Mouse (Mus musculus) midbrain, embryonic 12.5 days (tissue): ENCODE measurements around the gene Irf7. TPM values are rescaled to one million over a fixed set of nuclear protein-coding genes. Genes with fewer than 3 reads are reported as not detected.

Experiments
- ATAC-seq: fragments of 200-750 bp; cut with Nextera tagmentation; 2 replicates; pipeline ENCODE4 v1.8.0; 2017; ENCODE audit warnings: low read depth, moderate TSS enrichment, moderate library complexity; ENCODE audit not compliant: low FRiP score
- H3K27ac ChIP-seq: fragments of 300-500 bp; sonication (generic); replicated peaks from 2 replicates; pipeline ENCODE4 v1.5.1; 2016; ENCODE audit warnings: mild to moderate bottlenecking
- H3K27me3 ChIP-seq: fragments of 300-500 bp; sonication (generic); 2 replicates; pipeline ENCODE4 v1.6.1; 2016; ENCODE audit warnings: mild to moderate bottlenecking
- H3K36me3 ChIP-seq: fragments of 300-500 bp; sonication (generic); 2 replicates; pipeline ENCODE4 v1.6.1; 2016
- H3K4me1 ChIP-seq: fragments of 300-500 bp; sonication (generic); 2 replicates; pipeline ENCODE4 v1.6.1; 2016
- H3K4me2 ChIP-seq: fragments of 300-500 bp; sonication (generic); replicated peaks from 2 replicates; pipeline ENCODE4 v1.6.1; 2016; ENCODE audit warnings: mild to moderate bottlenecking, moderate library complexity
- H3K4me3 ChIP-seq: fragments of 300-500 bp; sonication (generic); 2 replicates; pipeline ENCODE4 v1.5.1; 2016; ENCODE audit warnings: mild to moderate bottlenecking
- H3K9ac ChIP-seq: fragments of 300-500 bp; sonication (generic); replicated peaks from 2 replicates; pipeline ENCODE4 v1.6.1; 2016; ENCODE audit warnings: mild to moderate bottlenecking, moderate library complexity
- H3K9me3 ChIP-seq: fragments of 300-500 bp; sonication (generic); 2 replicates; pipeline ENCODE4 v1.6.1; 2016; ENCODE audit warnings: mild to moderate bottlenecking
- WGBS: fragments of 180-500 bp; shearing (Covaris S2); methylation state at CpG from one replicate; pipeline ENCODE4 v1.1.7; 2016; 5-methylcytosine and 5-hydroxymethylcytosine counted together
- microRNA counts: library from miRNA; unstranded; fragments of <30 nt; microRNA quantifications from one replicate; lab custom pipeline; 2017
- microRNA-seq: library from miRNA; unstranded; fragments of <30 nt; microRNA quantifications from one replicate; pipeline ENCODE4, GENCODE M21; 2017
- polyA plus RNA-seq: library from polyadenylated mRNA; unstranded; fragments of >200 nt; fragmentation: Nextera tagmentation; extraction: Ambion mirVana; gene quantifications from 2 replicates; pipeline ENCODE4 v1.2.1, GENCODE M21; 2016

The Irf7 gene
- polyA plus RNA-seq, 1 experiment from 2014 or later, result 0.84 TPM

GRCm38 (mm10) chr7:141216894-141217293 lies 49.4 kb downstream of the Irf7 start:
- Histone ChIP-seq H3K4me2 (peak overlapping the region; percentile 97), H3K9me3 (no peaks in the 10 kb centered on the region), H3K9ac (peak overlapping the region; percentile 79; the same call in 1 of the 2 replicates), H3K4me3 (peak overlapping the region; percentile 62), H3K36me3 (peaks cover 29% of the 10 kb centered on the region), H3K27me3 (no peaks in the 10 kb centered on the region), H3K4me1 (peaks cover 39% of the 10 kb centered on the region), H3K27ac (no peak overlapping the region; the same call in 1 of the 2 replicates)
- WGBS, result 93% methylated on average over 11 of the region's 11 CpGs
- no peak for ATAC-seq

DNA sequence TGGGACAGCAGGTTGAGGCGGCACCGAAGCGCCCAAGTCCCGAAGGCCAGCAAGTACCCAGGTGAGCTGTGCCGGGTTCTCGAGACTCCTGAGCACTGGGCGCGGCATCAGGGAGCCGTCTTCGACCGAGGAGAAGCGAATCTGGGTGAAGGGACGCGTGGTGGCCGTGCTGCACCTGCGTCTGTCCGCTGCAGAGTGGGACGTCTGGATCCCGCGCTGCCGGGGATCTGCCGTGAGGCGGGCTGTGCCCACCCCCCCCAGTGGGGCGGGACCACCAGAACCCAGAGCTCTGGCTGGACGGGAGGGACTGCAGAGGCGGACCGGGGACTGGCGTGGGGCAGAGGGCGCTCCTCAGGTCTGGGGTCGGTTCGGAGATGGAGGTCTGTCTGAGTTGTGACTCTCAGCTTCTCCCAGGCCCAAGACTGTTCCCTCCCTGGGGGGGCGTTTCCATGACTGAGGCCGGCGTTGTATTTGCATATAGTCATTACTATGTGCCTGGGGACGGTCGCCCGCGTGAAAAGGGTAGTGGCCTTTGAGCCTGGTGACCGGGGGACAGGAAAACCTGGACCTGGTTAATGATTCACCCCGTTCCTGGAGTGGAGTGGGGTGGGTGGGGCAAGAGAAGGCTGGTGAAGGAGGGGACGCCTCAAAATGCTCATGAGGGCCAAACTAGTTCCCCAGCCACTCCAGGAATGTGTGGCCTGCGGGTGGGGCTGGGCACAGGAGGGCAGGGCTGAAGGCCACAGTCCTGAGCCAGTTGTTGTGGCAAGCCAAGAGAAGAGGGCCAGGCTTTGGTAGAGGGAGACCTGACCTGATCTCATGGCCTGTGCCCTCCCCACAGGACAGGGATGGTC lies 50.2 kb downstream of the Irf7 start:
- H3K36me3 ChIP-seq, result peaks cover 29% of the 10 kb centered on the region
- peaks cover 33% of the 10 kb centered on the region for H3K4me1 ChIP-seq
- H3K27me3 ChIP-seq, result no peaks in the 10 kb centered on the region
- peak overlapping the region; percentile 94; the same call in 1 of the 2 replicates for H3K27ac ChIP-seq
- WGBS, result under 1% methylated on average over 41 of the region's 42 CpGs
- peak overlapping the region; percentile 62 for H3K4me3 ChIP-seq
- H3K9ac ChIP-seq, result peak overlapping the region; percentile 79
- no peaks in the 10 kb centered on the region for H3K9me3 ChIP-seq
- H3K4me2 ChIP-seq, result peak overlapping the region; percentile 97
- peak; percentile 67 for ATAC-seq

DNA sequence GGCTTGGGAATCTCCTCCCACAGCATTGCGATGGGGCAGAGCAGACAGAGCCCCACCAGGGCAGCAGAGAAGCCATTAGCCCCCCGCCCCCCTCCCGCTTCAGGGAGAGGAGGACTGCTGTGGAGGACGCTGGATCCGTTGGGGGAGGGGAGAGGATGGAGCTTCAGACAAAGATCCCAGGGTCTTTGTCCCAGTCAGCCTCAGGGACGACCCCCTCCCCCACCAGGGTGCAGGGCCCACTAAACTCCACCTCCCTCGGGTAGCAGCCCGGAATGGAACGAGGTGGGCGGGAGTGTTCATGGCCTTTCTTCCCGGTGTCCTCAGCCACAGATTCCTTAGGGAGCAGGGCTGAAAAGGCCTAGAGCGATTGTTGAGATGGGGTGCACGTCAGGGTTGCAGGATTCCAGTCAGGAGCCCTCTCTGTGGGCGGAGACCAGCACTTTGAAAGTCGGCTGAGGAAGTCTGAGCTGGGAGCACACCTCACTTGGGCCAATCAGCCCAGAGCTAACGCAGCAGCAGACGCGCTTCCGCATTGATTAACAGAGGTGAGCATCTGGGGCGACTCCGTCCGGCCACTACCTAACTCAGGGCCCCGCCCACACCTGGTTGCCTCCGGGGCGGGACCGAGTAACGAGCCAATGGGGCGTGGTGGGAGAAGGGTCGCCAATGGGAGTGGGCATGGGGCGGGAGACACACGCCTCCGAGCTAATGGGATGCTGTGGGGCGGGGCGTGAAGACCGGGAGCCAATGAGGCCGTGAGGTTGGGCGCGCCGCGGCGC lies 51.0 kb downstream of the Irf7 start, which contains the start of gene Rassf7:
Gene Rassf7 (plus strand): TSS at position 760 of the 779 bp plus-strand sequence.
- ATAC-seq, result peak; percentile 96
- H3K27ac ChIP-seq, result peak within 1 kb of the TSS; percentile 94
- no peaks in the 10 kb centered on the region for H3K27me3 ChIP-seq
- peak within 1 kb of the TSS; percentile 62 for H3K4me3 ChIP-seq
- peaks cover 25% of the 10 kb centered on the region for H3K4me1 ChIP-seq
- H3K9me3 ChIP-seq, result no peaks in the 10 kb centered on the region
- under 1% methylated on average over 41 of the region's 41 CpGs for WGBS
- H3K36me3 ChIP-seq, result peaks cover 29% of the 10 kb centered on the region
- peak within 1 kb of the TSS; percentile 79 for H3K9ac ChIP-seq
- peak within 1 kb of the TSS; percentile 97 for H3K4me2 ChIP-seq

DNA sequence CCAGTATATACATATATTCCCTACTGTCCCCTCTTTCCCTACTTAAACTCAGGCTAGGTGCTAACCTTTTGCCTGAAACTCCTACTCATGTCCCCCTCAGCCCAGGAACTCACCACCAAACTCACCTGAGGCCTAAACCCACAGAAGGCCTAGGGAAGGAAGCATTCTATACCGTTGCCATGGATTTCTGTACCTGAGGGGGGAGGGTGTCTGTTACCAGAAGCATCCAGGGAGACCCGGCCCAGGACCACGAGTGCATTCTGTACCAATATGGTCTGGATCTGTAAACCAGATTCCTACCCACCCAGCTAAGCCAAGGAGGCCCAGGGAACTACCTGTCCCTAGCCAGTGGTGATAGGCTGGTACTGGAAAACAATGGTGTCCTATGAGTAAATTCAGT lies 52.0 kb downstream of the Irf7 start:
- Histone ChIP-seq H3K27me3 (no peaks in the 10 kb centered on the region), H3K4me3 (no peak overlapping the region), H3K4me2 (0 out of 2 replicates have a peak overlapping the region, but pooled peaks have one; percentile 97), H3K36me3 (peaks cover 22% of the 10 kb centered on the region), H3K9me3 (no peaks in the 10 kb centered on the region), H3K27ac (peak overlapping the region; percentile 94), H3K9ac (peak overlapping the region; percentile 79; the same call in 1 of the 2 replicates), H3K4me1 (peaks cover 25% of the 10 kb centered on the region)
- 76% methylated on average over 3 of the region's 3 CpGs for WGBS
- ATAC-seq, result no peak

- Histone ChIP-seq H3K27ac (peak within 1 kb of the TSS; percentile 94), H3K4me3 (peak within 1 kb of the TSS; percentile 62), H3K9ac (peak within 1 kb of the TSS; percentile 79), H3K9me3 (no peaks in the 10 kb centered on the region), H3K27me3 (no peaks in the 10 kb centered on the region), H3K4me1 (peaks cover 25% of the 10 kb centered on the region), H3K4me2 (peak within 1 kb of the TSS; percentile 97), H3K36me3 (peaks cover 16% of the 10 kb centered on the region)
- no peak for ATAC-seq
- 89% methylated on average over 11 of the region's 11 CpGs for WGBS
These were observed 52.6 kb downstream of the Irf7 start, which contains the start of gene Lmntd2 for GRCm38 (mm10) chr7:141213605-141214235. Gene Lmntd2 (minus strand): TSS chr7:141214080.

GRCm38 (mm10) chr7:141213133-141213532 lies 53.1 kb downstream of the Irf7 start:
- H3K27ac ChIP-seq, result no peak overlapping the region
- ATAC-seq, result no peak
- no peaks in the 10 kb centered on the region for H3K27me3 ChIP-seq
- no peak overlapping the region for H3K9ac ChIP-seq
- WGBS, result 80% methylated on average over 3 of the region's 3 CpGs
- H3K36me3 ChIP-seq, result peaks cover 11% of the 10 kb centered on the region
- no peak overlapping the region for H3K4me2 ChIP-seq
- peaks cover 25% of the 10 kb centered on the region for H3K4me1 ChIP-seq
- no peaks in the 10 kb centered on the region for H3K9me3 ChIP-seq
- H3K4me3 ChIP-seq, result no peak overlapping the region

MicroRNAs within 50 kb of the gene (microRNA counts, 519-probe panel; counts per million panel counts)
- 6,088 counts per million, percentile 64 among the panel's probes with 10 or more counts for microRNA mmu-miR-210 (lab: Ali Mortazavi, UCI)

Small RNA genes within 50 kb of the gene (microRNA-seq; reads per million reads assigned to microRNA genes)
- 748 reads per million, percentile 75 among the genes with 10 or more reads in this experiment for gene Mir210

Other genes with a start within 250 kb of the Irf7 start
- gene Ifitm6, start 248.6 kb downstream of the Irf7 start, polyA plus RNA-seq, result 0.29 TPM in 1 of 2 replicates, not detected in the other
- gene Gm17387, start 237.3 kb downstream of the Irf7 start, polyA plus RNA-seq, result not detected in 2 replicates
- gene B4galnt4, start 205.4 kb downstream of the Irf7 start, polyA plus RNA-seq, result 41.9 and 45.3 TPM in 2 replicates
- 1.6 and 1.8 TPM in 2 replicates for gene Pkp3, start 188.3 kb downstream of the Irf7 start, polyA plus RNA-seq
- gene Sigirr, start 165.9 kb downstream of the Irf7 start, polyA plus RNA-seq, result 1.6 and 1.7 TPM in 2 replicates
- not detected in 2 replicates for gene Ano9, start 148.7 kb downstream of the Irf7 start, polyA plus RNA-seq
- gene Ptdss2, start 144.1 kb downstream of the Irf7 start, polyA plus RNA-seq, result 67.5 and 76.6 TPM in 2 replicates
- 47.4 and 54.9 TPM in 2 replicates for gene Rnh1, start 93.6 kb downstream of the Irf7 start, polyA plus RNA-seq
- 93.4 and 96.4 TPM in 2 replicates for gene Hras, start 72.5 kb downstream of the Irf7 start, polyA plus RNA-seq
- gene Lrrc56, start 72.3 kb downstream of the Irf7 start, polyA plus RNA-seq, result 13.1 and 14.4 TPM in 2 replicates
- gene Lmntd2, start 52.4 kb downstream of the Irf7 start, polyA plus RNA-seq, result 3.7 and 3.8 TPM in 2 replicates
- gene Rassf7, start 50.6 kb downstream of the Irf7 start, polyA plus RNA-seq, result 40.1 and 40.6 TPM in 2 replicates
- gene Phrf1, start 37.7 kb downstream of the Irf7 start, polyA plus RNA-seq, result 107 and 112 TPM in 2 replicates
- gene Cdhr5, start 10.3 kb upstream of the Irf7 start, polyA plus RNA-seq, result not detected in 2 replicates
- 0.64 and 1.3 TPM in 2 replicates for gene Sct, start 12.7 kb upstream of the Irf7 start, polyA plus RNA-seq
- 0.39 and 0.68 TPM in 2 replicates for gene Drd4, start 25.5 kb upstream of the Irf7 start, polyA plus RNA-seq
- gene Deaf1, start 61.2 kb upstream of the Irf7 start, polyA plus RNA-seq, result 85.9 and 88.3 TPM in 2 replicates
- 64.9 and 68.9 TPM in 2 replicates for gene Tmem80, start 61.3 kb upstream of the Irf7 start, polyA plus RNA-seq
- 0.86 and 1.4 TPM in 2 replicates for gene Eps8l2, start 72.4 kb upstream of the Irf7 start, polyA plus RNA-seq
- 362 and 364 TPM in 2 replicates for gene Taldo1, start 125.7 kb upstream of the Irf7 start, polyA plus RNA-seq
- gene Gatd1, start 147.7 kb upstream of the Irf7 start, polyA plus RNA-seq, result 47.0 and 48.2 TPM in 2 replicates
- gene Cend1, start 163.0 kb upstream of the Irf7 start, polyA plus RNA-seq, result 19.3 and 22.7 TPM in 2 replicates
- 52.6 and 52.7 TPM in 2 replicates for gene Slc25a22, start 171.4 kb upstream of the Irf7 start, polyA plus RNA-seq
- gene Pidd1, start 177.5 kb upstream of the Irf7 start, polyA plus RNA-seq, result 9.6 and 12.3 TPM in 2 replicates
- gene Rplp2, start 180.9 kb upstream of the Irf7 start, polyA plus RNA-seq, result 884 and 899 TPM in 2 replicates
- 15.6 and 18.3 TPM in 2 replicates for gene Pnpla2, start 188.7 kb upstream of the Irf7 start, polyA plus RNA-seq
- 5.4 and 6.0 TPM in 2 replicates for gene Cracr2b, start 194.6 kb upstream of the Irf7 start, polyA plus RNA-seq
- 14.8 and 15.6 TPM in 2 replicates for gene Cd151, start 200.9 kb upstream of the Irf7 start, polyA plus RNA-seq
- gene Polr2l, start 208.7 kb upstream of the Irf7 start, polyA plus RNA-seq, result 73.8 and 75.0 TPM in 2 replicates
- gene Tspan4, start 208.8 kb upstream of the Irf7 start, polyA plus RNA-seq, result 25.3 and 32.6 TPM in 2 replicates